Mouse (Mus musculus): ENCODE data around the gene Ly6g5b. TPM values are rescaled to one million over a fixed set of nuclear protein-coding genes. Genes with fewer than 3 reads are reported as not detected.

Gene Ly6g5b
- polyA plus RNA-seq, 1 experiment, result not detected

DNA sequence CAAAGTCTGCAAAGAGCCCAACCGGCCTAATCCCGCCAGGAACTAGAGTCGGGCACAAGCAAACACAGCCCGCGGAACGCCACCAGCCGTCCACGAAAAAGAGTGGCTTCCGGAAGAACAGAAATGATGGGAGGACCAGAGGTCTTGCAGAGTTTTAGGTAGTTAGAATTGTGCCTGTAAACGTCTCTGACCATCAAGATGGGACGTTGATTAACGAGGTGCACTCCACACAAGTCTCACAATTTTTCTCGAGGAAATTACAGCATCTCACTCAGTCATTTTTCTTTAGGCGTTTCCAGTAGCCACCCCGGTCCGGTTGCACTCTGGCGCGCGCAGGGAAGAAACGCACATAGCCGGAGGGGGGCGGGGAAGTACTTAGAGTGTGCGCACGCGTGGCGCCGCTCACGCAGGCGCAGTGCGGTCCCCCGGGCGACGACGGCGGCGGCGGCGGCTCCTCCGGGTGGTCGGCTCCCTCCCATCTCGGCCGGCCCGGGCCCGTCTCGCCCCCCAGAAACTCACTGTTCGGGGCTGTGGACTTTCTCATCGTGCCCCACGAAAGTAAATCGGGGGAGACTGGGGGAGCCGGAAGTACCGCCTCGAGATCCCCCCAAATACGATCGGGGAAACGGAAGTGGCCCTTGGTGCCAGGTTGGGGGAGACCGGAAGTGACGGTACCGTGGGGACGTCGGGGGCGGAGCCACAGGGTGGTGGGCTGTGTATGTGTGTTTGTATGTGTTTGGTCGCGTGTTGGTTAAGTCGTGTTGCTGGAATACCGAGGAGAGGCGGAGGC is 19.8 kb upstream of the Ly6g5b start, which contains the start of gene Bag6:
Bag6 (plus strand) TSS at position 378 of the 790 bp plus-strand sequence.
- H3K9ac ChIP-seq (ENCODE audit: low read depth, poor library complexity, severe bottlenecking), result peak within 1 kb of the TSS; percentile 73
- H3K4me3 ChIP-seq (ENCODE audit: low read depth, low read length), result peak within 1 kb of the TSS; percentile 82
- H3K4me1 ChIP-seq (ENCODE audit: control insufficient read depth, insufficient read depth, low read length), result peaks cover 1% of the 10 kb centered on the region
- H3K36me3 ChIP-seq (ENCODE audit: control insufficient read depth, insufficient read depth, low read length, poor library complexity, severe bottlenecking), result peaks cover 14% of the 10 kb centered on the region
- peak within 1 kb of the TSS; percentile 80 for H3K27ac ChIP-seq (ENCODE audit: insufficient read depth, low read length)
- no peaks in the 10 kb centered on the region for H3K9me3 ChIP-seq (replicated peaks; ENCODE audit: control insufficient read depth, insufficient read depth, low read length, poor library complexity, severe bottlenecking)
- TF ChIP-seq EP300 (IDR thresholded peaks at IDR 0.05; ENCODE audit: insufficient read depth, low read depth, low read length) (0 out of 2 replicates have a peak, but pooled peaks have one; percentile 19), POLR2A (IDR thresholded peaks at IDR 0.05; ENCODE audit: insufficient read depth, low read length) (no peak)
- no peaks in the 10 kb centered on the region for H3K27me3 ChIP-seq (ENCODE audit: control insufficient read depth, insufficient read depth, low read length, poor library complexity, severe bottlenecking)

- H3K9me3 ChIP-seq (replicated peaks; ENCODE audit: control insufficient read depth, insufficient read depth, low read length, poor library complexity, severe bottlenecking), result no peaks in the 10 kb centered on the region
- H3K4me3 ChIP-seq (ENCODE audit: low read depth, low read length), result no peak overlapping the region
- H3K36me3 ChIP-seq (ENCODE audit: control insufficient read depth, insufficient read depth, low read length, poor library complexity, severe bottlenecking), result peaks cover 4% of the 10 kb centered on the region
- no peak overlapping the region for H3K27ac ChIP-seq (ENCODE audit: insufficient read depth, low read length)
- TF ChIP-seq EP300 (IDR thresholded peaks at IDR 0.05; ENCODE audit: insufficient read depth, low read depth, low read length) (no peak), CTCF (IDR thresholded peaks at IDR 0.05; ENCODE audit: low read depth, low read length) (no peak), POLR2A (IDR thresholded peaks at IDR 0.05; ENCODE audit: insufficient read depth, low read length) (no peak)
- H3K4me1 ChIP-seq (ENCODE audit: control insufficient read depth, insufficient read depth, low read length), result peaks cover 1% of the 10 kb centered on the region
- no peaks in the 10 kb centered on the region for H3K27me3 ChIP-seq (ENCODE audit: control insufficient read depth, insufficient read depth, low read length, poor library complexity, severe bottlenecking)
- H3K9ac ChIP-seq (ENCODE audit: low read depth, poor library complexity, severe bottlenecking), result no peak overlapping the region
Observed at GRCm38 (mm10) chr17:35133517-35133916, 18.3 kb upstream of the Ly6g5b start.

DNA sequence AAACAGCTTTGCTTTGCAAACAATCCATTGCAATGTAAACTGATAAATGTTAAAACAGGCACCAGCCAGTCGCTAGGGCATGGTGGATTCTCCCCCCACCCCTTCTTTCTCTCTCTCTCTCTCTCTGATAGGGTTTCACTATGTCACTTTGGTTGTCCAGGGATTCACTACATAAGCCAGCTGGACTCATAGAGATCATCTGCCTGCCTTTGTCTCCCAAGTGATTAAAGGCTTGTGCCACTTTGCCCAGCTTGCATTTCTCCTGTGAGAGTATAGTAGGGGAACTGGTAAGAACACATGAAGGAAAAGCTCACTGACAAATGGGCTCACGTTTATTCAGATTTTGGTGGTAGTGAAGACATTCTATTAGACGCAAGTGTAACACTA is 16.9 kb upstream of the Ly6g5b start:
- H3K27ac ChIP-seq (ENCODE audit: insufficient read depth, low read length), result no peak overlapping the region
- TF ChIP-seq CTCF (IDR thresholded peaks at IDR 0.05; ENCODE audit: low read depth, low read length) (no peak), POLR2A (IDR thresholded peaks at IDR 0.05; ENCODE audit: insufficient read depth, low read length) (no peak), EP300 (IDR thresholded peaks at IDR 0.05; ENCODE audit: insufficient read depth, low read depth, low read length) (no peak)

DNA sequence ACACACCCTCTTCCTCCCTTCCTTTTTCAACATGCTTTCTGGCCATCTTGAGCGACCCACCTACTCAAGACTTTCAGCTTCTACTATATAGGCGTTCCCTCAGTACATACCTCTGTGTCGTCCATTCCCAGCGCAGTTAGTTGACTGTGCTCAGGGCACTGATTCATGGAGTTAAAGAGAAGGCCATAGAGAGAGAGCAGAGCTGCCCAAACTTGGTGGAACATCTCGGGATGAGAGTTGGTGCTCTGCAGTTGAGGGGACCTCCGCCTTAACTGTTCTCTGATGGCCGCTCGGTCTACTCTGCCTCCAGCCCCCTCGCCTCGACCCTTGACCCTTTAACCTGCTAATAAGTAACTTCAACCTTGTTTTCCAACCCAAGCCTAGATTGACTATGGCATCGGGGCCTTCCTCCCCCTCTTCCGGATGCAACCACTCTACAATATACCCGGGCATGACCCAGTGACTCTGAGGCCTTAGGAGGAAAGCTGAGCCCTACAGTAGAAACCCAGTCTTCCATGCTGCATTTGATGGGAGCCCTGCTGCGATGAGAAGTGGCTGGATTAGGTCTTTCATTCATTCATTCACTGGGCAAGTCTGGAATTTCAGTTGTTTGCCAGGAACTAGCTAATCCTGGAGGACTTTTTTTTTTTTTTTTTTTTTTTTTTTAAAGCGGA is 16.4 kb upstream of the Ly6g5b start, which contains the start of gene Apom:
Apom (minus strand) TSS at position 551 of the 674 bp plus-strand sequence.
- Histone ChIP-seq H3K27me3 (ENCODE audit: control insufficient read depth, insufficient read depth, low read length, poor library complexity, severe bottlenecking) (no peaks in the 10 kb centered on the region), H3K27ac (ENCODE audit: insufficient read depth, low read length) (no peak within 1 kb of the TSS), H3K9ac (ENCODE audit: low read depth, poor library complexity, severe bottlenecking) (no peak within 1 kb of the TSS), H3K4me1 (ENCODE audit: control insufficient read depth, insufficient read depth, low read length) (peaks cover under 1% of the 10 kb centered on the region), H3K4me3 (ENCODE audit: low read depth, low read length) (no peak within 1 kb of the TSS), H3K9me3 (replicated peaks; ENCODE audit: control insufficient read depth, insufficient read depth, low read length, poor library complexity, severe bottlenecking) (no peaks in the 10 kb centered on the region), H3K36me3 (ENCODE audit: control insufficient read depth, insufficient read depth, low read length, poor library complexity, severe bottlenecking) (no peaks in the 10 kb centered on the region)
- no peak for TF ChIP-seq EP300 (IDR thresholded peaks at IDR 0.05; ENCODE audit: insufficient read depth, low read depth, low read length)
- no peak for TF ChIP-seq POLR2A (IDR thresholded peaks at IDR 0.05; ENCODE audit: insufficient read depth, low read length)
- no peak for TF ChIP-seq CTCF (IDR thresholded peaks at IDR 0.05; ENCODE audit: low read depth, low read length)

More for the DNA sequence above, 16.9 kb upstream of the Ly6g5b start:
- Histone ChIP-seq H3K27me3 (ENCODE audit: control insufficient read depth, insufficient read depth, low read length, poor library complexity, severe bottlenecking) (no peaks in the 10 kb centered on the region), H3K4me3 (ENCODE audit: low read depth, low read length) (no peak overlapping the region), H3K36me3 (ENCODE audit: control insufficient read depth, insufficient read depth, low read length, poor library complexity, severe bottlenecking) (no peaks in the 10 kb centered on the region), H3K4me1 (ENCODE audit: control insufficient read depth, insufficient read depth, low read length) (peaks cover 1% of the 10 kb centered on the region), H3K9ac (ENCODE audit: low read depth, poor library complexity, severe bottlenecking) (no peak overlapping the region), H3K9me3 (replicated peaks; ENCODE audit: control insufficient read depth, insufficient read depth, low read length, poor library complexity, severe bottlenecking) (no peaks in the 10 kb centered on the region)

GRCm38 (mm10) chr17:35131038-35131437 is 15.8 kb upstream of the Ly6g5b start:
- no peaks in the 10 kb centered on the region for H3K36me3 ChIP-seq (ENCODE audit: control insufficient read depth, insufficient read depth, low read length, poor library complexity, severe bottlenecking)
- H3K27me3 ChIP-seq (ENCODE audit: control insufficient read depth, insufficient read depth, low read length, poor library complexity, severe bottlenecking), result no peaks in the 10 kb centered on the region
- H3K9me3 ChIP-seq (replicated peaks; ENCODE audit: control insufficient read depth, insufficient read depth, low read length, poor library complexity, severe bottlenecking), result no peaks in the 10 kb centered on the region
- H3K4me3 ChIP-seq (ENCODE audit: low read depth, low read length), result no peak overlapping the region
- no peak overlapping the region for H3K27ac ChIP-seq (ENCODE audit: insufficient read depth, low read length)
- no peak overlapping the region for H3K9ac ChIP-seq (ENCODE audit: low read depth, poor library complexity, severe bottlenecking)
- no peaks in the 10 kb centered on the region for H3K4me1 ChIP-seq (ENCODE audit: control insufficient read depth, insufficient read depth, low read length)
- TF ChIP-seq EP300 (IDR thresholded peaks at IDR 0.05; ENCODE audit: insufficient read depth, low read depth, low read length) (no peak), CTCF (IDR thresholded peaks at IDR 0.05; ENCODE audit: low read depth, low read length) (no peak), POLR2A (IDR thresholded peaks at IDR 0.05; ENCODE audit: insufficient read depth, low read length) (no peak)

GRCm38 (mm10) chr17:35128996-35129395 is 13.8 kb upstream of the Ly6g5b start:
- Histone ChIP-seq H3K4me3 (ENCODE audit: low read depth, low read length) (no peak overlapping the region), H3K27ac (ENCODE audit: insufficient read depth, low read length) (no peak overlapping the region), H3K36me3 (ENCODE audit: control insufficient read depth, insufficient read depth, low read length, poor library complexity, severe bottlenecking) (peaks cover 3% of the 10 kb centered on the region), H3K27me3 (ENCODE audit: control insufficient read depth, insufficient read depth, low read length, poor library complexity, severe bottlenecking) (no peaks in the 10 kb centered on the region), H3K9ac (ENCODE audit: low read depth, poor library complexity, severe bottlenecking) (no peak overlapping the region), H3K4me1 (ENCODE audit: control insufficient read depth, insufficient read depth, low read length) (no peaks in the 10 kb centered on the region), H3K9me3 (replicated peaks; ENCODE audit: control insufficient read depth, insufficient read depth, low read length, poor library complexity, severe bottlenecking) (no peaks in the 10 kb centered on the region)
- no peak for TF ChIP-seq EP300 (IDR thresholded peaks at IDR 0.05; ENCODE audit: insufficient read depth, low read depth, low read length)
- no peak for TF ChIP-seq CTCF (IDR thresholded peaks at IDR 0.05; ENCODE audit: low read depth, low read length)
- TF ChIP-seq POLR2A (IDR thresholded peaks at IDR 0.05; ENCODE audit: insufficient read depth, low read length), result no peak

All from ES-Bruce4 (cell line).